Mouse (Mus musculus): ENCODE measurements at regions not wholly inside any gene's neighbourhood (a gene's known extent, or its start where the extent isn't known, plus 50 kb on each side); places are given as distances from the start of the nearest gene placed in this dataset.

GRCm38 (mm10) chr13:112003445-112003844, 194.7 kb upstream of the Map3k1 start:
- TF ChIP-seq ZC3H11A (IDR thresholded peaks at IDR 0.05; ENCODE audit: borderline replicate concordance, low read depth, low read length): no peak
- TF ChIP-seq MAFK (IDR thresholded peaks at IDR 0.05; ENCODE audit: insufficient read depth, low read depth, low read length): no peak
- no peak for TF ChIP-seq CHD2 (IDR thresholded peaks at IDR 0.05; ENCODE audit: low read depth, low read length)
- no peak for TF ChIP-seq HCFC1 (IDR thresholded peaks at IDR 0.05; ENCODE audit: borderline replicate concordance, insufficient read depth, low read length)
- TF ChIP-seq ZNF384 (IDR thresholded peaks at IDR 0.05; ENCODE audit: low read depth, low read length): no peak

All from ES-E14 (cell line).